Mouse (Mus musculus) bone marrow, adult 2 months (tissue): ENCODE data around the gene Tppp2.

ENCODE experiments used
- CTCF ChIP-seq: fragments of 200-500 bp; IDR thresholded peaks from 2 replicates; pipeline ENCODE4 v1.5.1; 2011; ENCODE audit warnings: low read length, control low read depth; ENCODE audit not compliant: control insufficient read depth, insufficient read depth
- POLR2A ChIP-seq: fragments of 200-500 bp; IDR thresholded peaks from 2 replicates; pipeline ENCODE4 v1.6.1; 2011; ENCODE audit warnings: low read depth, mild to moderate bottlenecking, control low read depth, low read length, borderline replicate concordance; ENCODE audit not compliant: control insufficient read depth

GRCm38 (mm10) chr14:51904706-51905105 is 13.5 kb upstream of the Tppp2 start:
- no peak for TF ChIP-seq CTCF
- TF ChIP-seq POLR2A = no peak
